Mouse (Mus musculus) myocyte (in vitro differentiated cells): ENCODE measurements around the gene Adora3. TPM values are rescaled to one million over a fixed set of nuclear protein-coding genes. Genes with fewer than 3 reads are reported as not detected.
"Not testable (repeated sequence)": the region's sequence is repeated elsewhere in the genome, so short reads cannot be mapped to it uniquely, and the experiment has no call there.

Source experiments
- H3K27me3 ChIP-seq: one replicate; pipeline ENCODE4 v1.6.1; 2011; ENCODE audit not compliant: control insufficient read depth, insufficient read depth, insufficient read length
- H3K36me3 ChIP-seq: one replicate; pipeline ENCODE4 v1.6.1; 2011; ENCODE audit not compliant: control insufficient read depth, insufficient read depth
- H3K4me2 ChIP-seq: one replicate; pipeline ENCODE4 v1.6.1; 2011; ENCODE audit warnings: low read depth, control low read depth
- H3K4me3 ChIP-seq: one replicate; pipeline ENCODE4 v1.5.1; 2011; ENCODE audit warnings: mild to moderate bottlenecking, control low read depth, moderate library complexity
- H3K79me2 ChIP-seq: one replicate; pipeline ENCODE4 v1.6.1; 2011; ENCODE audit not compliant: control insufficient read depth, insufficient read depth
- H3ac ChIP-seq: one replicate; pipeline ENCODE4 v1.6.1; 2011; ENCODE audit not compliant: control insufficient read depth, insufficient read length
- CEBPB ChIP-seq: IDR thresholded peaks from 2 replicates; pipeline ENCODE4 v1.6.1; 2011; ENCODE audit warnings: mild to moderate bottlenecking, moderate library complexity; ENCODE audit not compliant: poor library complexity, insufficient read depth, severe bottlenecking
- E2F4 ChIP-seq: IDR thresholded peaks from one replicate; pipeline ENCODE4 v1.6.1; 2011; ENCODE audit warnings: mild to moderate bottlenecking, control low read depth, moderate library complexity; ENCODE audit not compliant: insufficient read depth
- MAX ChIP-seq: IDR thresholded peaks from one replicate; pipeline ENCODE4 v1.6.1; 2011; ENCODE audit warnings: low read depth, mild to moderate bottlenecking, control low read depth
- MYOD1 ChIP-seq, 3 experiments: IDR thresholded peaks; one replicate each; pipeline ENCODE4 v1.6.1; 2011; ENCODE audit warnings: control low read depth in 2 of 3, low read depth in 2 of 3, mild to moderate bottlenecking in 2 of 3, moderate library complexity in 1 of 3; ENCODE audit not compliant: insufficient read length in 2 of 3, control insufficient read depth in 1 of 3
- MYOG ChIP-seq, 3 experiments: IDR thresholded peaks; one replicate each; pipeline ENCODE4 v1.6.1; 2011; ENCODE audit warnings: control low read depth in 2 of 3, low read depth in 2 of 3, mild to moderate bottlenecking in 2 of 3; ENCODE audit not compliant: insufficient read length in 2 of 3, control insufficient read depth in 1 of 3, insufficient read depth in 1 of 3
- POLR2A ChIP-seq: IDR thresholded peaks from one replicate; pipeline ENCODE4 v1.6.1; 2011; ENCODE audit warnings: low read depth, mild to moderate bottlenecking, control low read depth, moderate library complexity; ENCODE audit not compliant: insufficient read length
- POLR2AphosphoS2 ChIP-seq: IDR thresholded peaks from one replicate; pipeline ENCODE4 v1.6.1; 2011; ENCODE audit warnings: low read depth, control low read depth; ENCODE audit not compliant: insufficient read length
- REST ChIP-seq: IDR thresholded peaks from one replicate; pipeline ENCODE4 v1.6.1; 2011; ENCODE audit warnings: mild to moderate bottlenecking, control low read depth, moderate library complexity; ENCODE audit not compliant: insufficient read depth, insufficient read length
- SRF ChIP-seq: IDR thresholded peaks from one replicate; pipeline ENCODE4 v1.6.1; 2011; ENCODE audit warnings: low read depth; ENCODE audit not compliant: control insufficient read depth, insufficient read length
- TCF12 ChIP-seq: IDR thresholded peaks from one replicate; pipeline ENCODE4 v1.6.1; 2011; ENCODE audit warnings: mild to moderate bottlenecking, control low read depth; ENCODE audit not compliant: poor library complexity, insufficient read depth, severe bottlenecking
- TCF3 ChIP-seq: IDR thresholded peaks from one replicate; pipeline ENCODE4 v1.6.1; 2011; ENCODE audit warnings: low read depth, control low read depth; ENCODE audit not compliant: insufficient read length
- USF1 ChIP-seq: IDR thresholded peaks from one replicate; pipeline ENCODE4 v1.6.1; 2011; ENCODE audit warnings: low read depth, mild to moderate bottlenecking, control low read depth, moderate library complexity
- polyA plus RNA-seq: library from polyadenylated mRNA; unstranded; fragments of >200 nt; fragmentation: generic; extraction: Trizol; gene quantifications from one replicate; pipeline ENCODE4 v1.2.1, GENCODE M21; 2012; ENCODE audit warnings: missing spikeins

The Adora3 gene
- polyA plus RNA-seq, 1 experiment, result not detected

GRCm38 (mm10) chr3:105915281-105915680, 44.6 kb downstream of the Adora3 start:
- no peak overlapping the region for H3K4me2 ChIP-seq
- no peaks in the 10 kb centered on the region for H3K27me3 ChIP-seq
- no peaks in the 10 kb centered on the region for H3K79me2 ChIP-seq
- no peak overlapping the region for H3K4me3 ChIP-seq
- no peak for TF ChIP-seq MYOG (IDR thresholded peaks at IDR 0.05; ENCODE audit: control insufficient read depth in 1 of 3, insufficient read depth in 1 of 3, insufficient read length in 2 of 3, low read depth in 2 of 3)
- no peak for TF ChIP-seq REST
- no peak for TF ChIP-seq CEBPB
- no peak for TF ChIP-seq E2F4
- TF ChIP-seq POLR2AphosphoS2, result no peak
- TF ChIP-seq POLR2A, result no peak
- no peak overlapping the region for H3ac ChIP-seq
- H3K36me3 ChIP-seq, result no peaks in the 10 kb centered on the region

DNA sequence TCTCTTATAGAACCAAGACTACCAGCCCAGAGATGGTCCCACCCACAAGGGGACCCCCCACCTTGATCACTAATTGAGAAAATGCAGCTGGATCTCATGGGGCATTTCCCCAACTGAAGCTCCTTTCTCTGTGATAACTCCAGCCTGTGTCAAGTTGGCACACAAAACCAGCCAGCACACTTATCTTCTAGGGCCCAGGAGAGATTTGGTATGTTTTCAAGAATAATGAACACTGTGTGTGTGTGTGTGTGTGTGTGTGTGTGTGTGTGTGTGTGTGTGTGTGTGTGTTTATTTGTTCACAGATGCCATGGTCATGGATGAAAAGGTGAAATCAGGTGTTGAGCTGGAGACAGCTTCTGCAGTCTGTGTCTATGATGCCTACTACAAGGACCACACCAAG, 45.8 kb downstream of the Adora3 start:
- not testable (repeated sequence) for H3K79me2 ChIP-seq, H3K36me3 ChIP-seq, H3K4me2 ChIP-seq, H3K4me3 ChIP-seq, H3K27me3 ChIP-seq, H3ac ChIP-seq

GRCm38 (mm10) chr3:105917656-105918354, 47.1 kb downstream of the Adora3 start:
- no peaks in the 10 kb centered on the region for H3K79me2 ChIP-seq
- no peak overlapping the region for H3K4me2 ChIP-seq
- H3K4me3 ChIP-seq, result no peak overlapping the region
- peak; percentile 50 for TF ChIP-seq USF1
- TF ChIP-seq TCF3, result no peak
- no peak for TF ChIP-seq REST
- TF ChIP-seq SRF, result no peak
- TF ChIP-seq MYOG (IDR thresholded peaks at IDR 0.05; ENCODE audit: control insufficient read depth in 1 of 3, insufficient read depth in 1 of 3, insufficient read length in 2 of 3, low read depth in 2 of 3), result no peak
- TF ChIP-seq MAX, result no peak
- TF ChIP-seq CEBPB, result no peak
- H3K27me3 ChIP-seq, result no peaks in the 10 kb centered on the region
- no peak overlapping the region for H3ac ChIP-seq
- no peaks in the 10 kb centered on the region for H3K36me3 ChIP-seq

GRCm38 (mm10) chr3:105918355-105918745, 47.7 kb downstream of the Adora3 start:
- Histone ChIP-seq H3K36me3 (no peaks in the 10 kb centered on the region), H3K4me2 (no peak overlapping the region), H3K4me3 (no peak overlapping the region), H3K27me3 (no peaks in the 10 kb centered on the region), H3K79me2 (no peaks in the 10 kb centered on the region), H3ac (no peak overlapping the region)
- TF ChIP-seq MYOG (IDR thresholded peaks at IDR 0.05; ENCODE audit: control insufficient read depth in 1 of 3, insufficient read depth in 1 of 3, insufficient read length in 2 of 3, low read depth in 2 of 3) (no peak), USF1 (no peak), TCF12 (no peak), MYOD1 (IDR thresholded peaks at IDR 0.05; ENCODE audit: control insufficient read depth in 1 of 3, insufficient read length in 2 of 3, low read depth in 2 of 3) (no peak), MAX (no peak), REST (no peak), E2F4 (no peak), CEBPB (no peak), SRF (no peak), TCF3 (no peak), POLR2AphosphoS2 (no peak), POLR2A (no peak)

- H3K27me3 ChIP-seq, H3K4me2 ChIP-seq, H3K4me3 ChIP-seq, H3K79me2 ChIP-seq, H3K36me3 ChIP-seq, H3ac ChIP-seq: not testable (repeated sequence)
Measured at GRCm38 (mm10) chr3:105920743-105921142, 50.1 kb downstream of the Adora3 start.

DNA sequence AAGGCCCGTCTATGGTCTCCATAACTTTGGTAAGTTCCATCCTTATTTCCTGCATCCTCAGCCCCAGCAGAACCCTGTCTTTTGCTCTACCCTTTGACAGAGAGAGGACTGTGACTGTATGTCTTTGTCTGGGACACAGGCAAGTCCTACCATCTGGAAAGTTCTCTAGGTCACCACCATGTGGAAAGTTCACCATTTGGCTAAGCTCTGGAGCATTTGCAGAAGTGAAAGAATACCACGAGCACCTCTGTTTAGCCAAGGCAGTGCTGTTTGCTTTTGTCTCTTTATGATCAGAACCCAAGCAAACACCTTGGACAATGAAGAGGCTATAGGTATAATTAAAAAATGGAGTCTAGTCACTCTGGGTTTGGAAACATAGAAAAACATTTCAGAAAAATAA, 51.3 kb downstream of the Adora3 start:
- no peak overlapping the region for H3K4me3 ChIP-seq
- no peaks in the 10 kb centered on the region for H3K79me2 ChIP-seq
- TF ChIP-seq MYOG (IDR thresholded peaks at IDR 0.05; ENCODE audit: control insufficient read depth in 1 of 3, insufficient read depth in 1 of 3, insufficient read length in 2 of 3, low read depth in 2 of 3) (no peak), POLR2A (no peak), CEBPB (no peak), SRF (no peak), MAX (no peak), USF1 (no peak), TCF3 (no peak), E2F4 (no peak), REST (no peak)
- H3K27me3 ChIP-seq, result no peaks in the 10 kb centered on the region
- H3ac ChIP-seq, result no peak overlapping the region
- no peaks in the 10 kb centered on the region for H3K36me3 ChIP-seq
- no peak overlapping the region for H3K4me2 ChIP-seq
